Mouse (Mus musculus) liver, embryonic 11.5 days (tissue): ENCODE data around the gene Gm37240. TPM values are rescaled to one million over a fixed set of nuclear protein-coding genes. Genes with fewer than 3 reads are reported as not detected.

Experiments
- ATAC-seq: fragments of 200-750 bp; cut with Nextera tagmentation; replicated peaks from 2 replicates; pipeline ENCODE4 v1.8.0; 2017; ENCODE audit warnings: moderate number of reproducible peaks, mild to moderate bottlenecking, moderate TSS enrichment, moderate library complexity; ENCODE audit not compliant: low FRiP score
- DNase-seq: peaks from one replicate; pipeline ENCODE4 v3.0.0-alpha.2; 2017; ENCODE audit warnings: low spot score
- H3K27ac ChIP-seq: fragments of 300-500 bp; sonication (generic); 2 replicates; pipeline ENCODE4 v1.5.1; 2014; ENCODE audit warnings: mild to moderate bottlenecking, low read depth, low read length, control low read depth
- H3K27me3 ChIP-seq: fragments of 300-500 bp; sonication (generic); replicated peaks from 2 replicates; pipeline ENCODE4 v1.6.1; 2014; ENCODE audit warnings: low read length, mixed read lengths; ENCODE audit not compliant: control insufficient read depth, insufficient read depth
- H3K36me3 ChIP-seq: fragments of 300-500 bp; sonication (generic); 2 replicates; pipeline ENCODE4 v1.6.1; 2014; ENCODE audit warnings: mild to moderate bottlenecking, low read length, moderate library complexity, mixed read lengths; ENCODE audit not compliant: control insufficient read depth, insufficient read depth
- H3K4me1 ChIP-seq: fragments of 300-500 bp; sonication (generic); replicated peaks from 2 replicates; pipeline ENCODE4 v1.6.1; 2014; ENCODE audit warnings: low read length, mixed read lengths; ENCODE audit not compliant: control insufficient read depth, insufficient read depth
- H3K4me2 ChIP-seq: fragments of 300-500 bp; sonication (generic); 2 replicates; pipeline ENCODE4 v1.6.1; 2014; ENCODE audit warnings: mild to moderate bottlenecking, control low read depth, moderate library complexity
- H3K4me3 ChIP-seq: fragments of 300-500 bp; sonication (generic); 2 replicates; pipeline ENCODE4 v1.5.1; 2014; ENCODE audit warnings: low read depth, low read length, control low read depth
- H3K9ac ChIP-seq: fragments of 300-500 bp; sonication (generic); 2 replicates; pipeline ENCODE4 v1.6.1; 2014; ENCODE audit warnings: low read depth, low read length, control low read depth
- H3K9me3 ChIP-seq: fragments of 300-500 bp; sonication (generic); 2 replicates; pipeline ENCODE4 v1.6.1; 2016; ENCODE audit warnings: low read length, inconsistent platforms, mixed read lengths; ENCODE audit not compliant: control insufficient read depth
- WGBS: fragments of 180-500 bp; shearing (Covaris S2); extraction: QIAGEN DNeasy Blood & Tissue Kit; methylation state at CpG from one replicate; pipeline ENCODE4 v1.1.7; 2014; 5-methylcytosine and 5-hydroxymethylcytosine counted together
- polyA plus RNA-seq: library from polyadenylated mRNA; unstranded; fragments of >200 nt; fragmentation: Nextera tagmentation; extraction: Ambion mirVana; gene quantifications from 2 replicates; pipeline ENCODE4 v1.2.1, GENCODE M21; 2014

Gm37240 gene
- polyA plus RNA-seq, 1 experiment from 2014 or later: 1.6 TPM

GRCm38 (mm10) chr3:85423376-85423997 is 463.8 kb downstream of the Gm37240 start:
- no peaks in the 10 kb centered on the region for H3K4me1 ChIP-seq
- 75% methylated on average over 5 of the region's 5 CpGs for WGBS
- H3K9ac ChIP-seq: no peak overlapping the region
- H3K36me3 ChIP-seq: no peaks in the 10 kb centered on the region
- no peak for DNase-seq
- no peaks in the 10 kb centered on the region for H3K27me3 ChIP-seq
- no peaks in the 10 kb centered on the region for H3K9me3 ChIP-seq
- no peak for ATAC-seq
- H3K4me2 ChIP-seq: no peak overlapping the region
- no peak overlapping the region for H3K4me3 ChIP-seq
- H3K27ac ChIP-seq: no peak overlapping the region

DNA sequence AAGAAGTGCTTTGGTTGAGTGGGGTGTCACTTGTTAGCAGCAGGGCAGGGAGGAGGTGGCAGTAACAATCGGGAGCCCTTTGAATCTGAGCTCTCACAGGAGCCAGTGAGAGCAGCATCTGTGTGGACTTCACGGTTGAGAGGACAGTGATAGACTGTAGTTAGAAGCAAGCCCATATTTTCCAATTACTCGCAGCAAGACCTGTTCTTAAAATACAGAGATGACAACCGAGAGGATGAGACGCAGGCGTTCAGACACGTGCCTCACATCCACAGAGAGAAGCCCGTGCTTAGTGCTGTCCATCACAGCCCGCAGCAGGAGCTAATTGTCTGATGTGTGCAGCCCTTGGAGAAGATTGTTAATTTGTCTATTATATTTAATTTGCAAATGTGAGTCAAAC is 465.9 kb downstream of the Gm37240 start:
- Histone ChIP-seq H3K4me3 (no peak overlapping the region), H3K4me1 (no peaks in the 10 kb centered on the region), H3K9me3 (no peaks in the 10 kb centered on the region), H3K27me3 (no peaks in the 10 kb centered on the region), H3K36me3 (no peaks in the 10 kb centered on the region), H3K4me2 (no peak overlapping the region), H3K27ac (no peak overlapping the region), H3K9ac (no peak overlapping the region)
- WGBS: 86% methylated on average over 9 of the region's 9 CpGs
- ATAC-seq (no peak), DNase-seq (no peak)

- Histone ChIP-seq H3K4me1 (no peaks in the 10 kb centered on the region), H3K27ac (no peak overlapping the region), H3K4me2 (no peak overlapping the region), H3K9me3 (no peaks in the 10 kb centered on the region), H3K27me3 (no peaks in the 10 kb centered on the region), H3K4me3 (no peak overlapping the region), H3K36me3 (no peaks in the 10 kb centered on the region), H3K9ac (no peak overlapping the region)
- 75% methylated on average over 4 of the region's 4 CpGs for WGBS
- DNase-seq (no peak), ATAC-seq (no peak)
These were observed 469.7 kb downstream of the Gm37240 start for GRCm38 (mm10) chr3:85417663-85418062.

DNA sequence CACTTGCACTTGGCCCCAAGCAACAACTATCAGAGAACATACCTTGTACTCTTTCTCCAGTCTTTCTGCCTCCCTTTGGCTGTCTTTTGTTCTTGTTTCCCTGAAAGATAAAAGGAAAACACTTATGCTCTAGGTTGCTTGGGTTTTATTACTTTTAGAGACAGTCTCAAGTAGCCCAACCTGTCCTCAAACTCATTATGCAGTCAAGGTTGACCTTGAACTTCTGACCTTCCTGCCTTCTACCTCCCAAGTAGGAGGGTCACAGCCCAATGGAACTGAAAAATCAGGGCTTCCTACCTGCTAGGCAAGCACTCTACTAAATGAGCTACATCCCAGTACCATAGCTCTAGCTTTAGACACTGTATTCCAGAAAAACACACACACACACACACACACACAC is 488.5 kb downstream of the Gm37240 start:
- Histone ChIP-seq H3K4me2 (no peak overlapping the region), H3K4me1 (no peaks in the 10 kb centered on the region), H3K27ac (no peak overlapping the region), H3K4me3 (no peak overlapping the region), H3K36me3 (no peaks in the 10 kb centered on the region), H3K9me3 (no peaks in the 10 kb centered on the region), H3K9ac (no peak overlapping the region), H3K27me3 (no peaks in the 10 kb centered on the region)
- ATAC-seq (no peak), DNase-seq (no peak)

- Histone ChIP-seq H3K4me2 (no peak overlapping the region), H3K27ac (no peak overlapping the region), H3K9ac (no peak overlapping the region), H3K27me3 (no peaks in the 10 kb centered on the region), H3K4me1 (no peaks in the 10 kb centered on the region), H3K9me3 (no peaks in the 10 kb centered on the region), H3K4me3 (no peak overlapping the region), H3K36me3 (no peaks in the 10 kb centered on the region)
- ATAC-seq: no peak
- no peak for DNase-seq
- WGBS: 93% methylated on average over 1 of the region's 1 CpGs
These were observed 488.9 kb downstream of the Gm37240 start for GRCm38 (mm10) chr3:85398483-85398835.

- no peak overlapping the region for H3K4me2 ChIP-seq
- no peaks in the 10 kb centered on the region for H3K4me1 ChIP-seq
These were observed 489.4 kb downstream of the Gm37240 start for GRCm38 (mm10) chr3:85397816-85398482.

DNA sequence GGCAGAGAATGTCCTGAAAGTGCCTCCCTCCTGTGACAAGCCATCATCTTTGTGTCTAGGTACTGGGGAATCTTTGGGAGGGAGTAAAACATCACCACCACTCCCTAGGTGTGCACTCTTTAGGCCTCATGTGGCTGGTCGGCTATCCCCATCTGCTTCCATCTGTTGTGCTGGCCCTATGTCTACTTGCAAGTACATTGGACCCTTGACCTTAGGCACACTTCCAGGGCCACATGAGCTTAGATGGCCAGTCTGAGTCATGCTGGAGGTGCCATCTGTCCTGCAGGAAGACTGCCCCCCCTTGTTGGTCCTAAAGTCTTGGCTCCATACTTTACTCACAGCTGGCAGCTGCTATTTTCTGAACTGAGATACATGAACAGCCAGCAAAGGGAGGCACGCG is 493.9 kb downstream of the Gm37240 start:
- DNase-seq (no peak), ATAC-seq (no peak)
- H3K4me2 ChIP-seq: no peak overlapping the region
- no peaks in the 10 kb centered on the region for H3K4me1 ChIP-seq
- no peak overlapping the region for H3K9ac ChIP-seq
- H3K9me3 ChIP-seq: no peaks in the 10 kb centered on the region
- H3K27ac ChIP-seq: no peak overlapping the region
- no peaks in the 10 kb centered on the region for H3K27me3 ChIP-seq
- no peak overlapping the region for H3K4me3 ChIP-seq
- WGBS: 89% methylated on average over 3 of the region's 3 CpGs
- no peaks in the 10 kb centered on the region for H3K36me3 ChIP-seq

More at GRCm38 (mm10) chr3:85397816-85398482, 489.4 kb downstream of the Gm37240 start:
- no peak overlapping the region for H3K27ac ChIP-seq
- H3K27me3 ChIP-seq: no peaks in the 10 kb centered on the region
- DNase-seq: no peak
- no peaks in the 10 kb centered on the region for H3K36me3 ChIP-seq
- H3K9me3 ChIP-seq: no peaks in the 10 kb centered on the region
- H3K4me3 ChIP-seq: no peak overlapping the region
- H3K9ac ChIP-seq: no peak overlapping the region
- no peak for ATAC-seq

DNA sequence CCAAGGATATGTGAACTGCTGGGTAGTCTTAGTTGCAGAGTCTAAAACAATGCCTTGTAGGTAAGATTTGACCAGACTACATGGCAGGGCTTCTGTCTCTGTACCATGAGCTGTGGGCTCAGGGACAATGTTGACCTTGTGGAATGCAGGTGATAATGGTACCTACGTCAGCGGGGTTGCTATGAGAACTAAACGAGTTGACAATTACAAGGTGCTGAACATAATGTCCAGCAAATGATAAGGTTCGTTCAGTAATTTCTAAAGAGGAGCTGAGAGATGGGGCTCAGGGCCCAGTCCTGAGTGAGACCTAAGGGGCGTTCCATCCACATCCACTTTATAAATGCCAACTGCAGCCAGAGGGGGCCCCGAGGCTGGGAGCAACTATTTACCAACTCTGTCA is 495.6 kb downstream of the Gm37240 start:
- WGBS: 82% methylated on average over 6 of the region's 6 CpGs
- H3K4me1 ChIP-seq: no peaks in the 10 kb centered on the region
- no peak overlapping the region for H3K9ac ChIP-seq
- no peaks in the 10 kb centered on the region for H3K27me3 ChIP-seq
- no peak overlapping the region for H3K4me3 ChIP-seq
- no peaks in the 10 kb centered on the region for H3K9me3 ChIP-seq
- H3K36me3 ChIP-seq: no peaks in the 10 kb centered on the region
- DNase-seq (no peak), ATAC-seq (no peak)
- H3K27ac ChIP-seq: no peak overlapping the region
- no peak overlapping the region for H3K4me2 ChIP-seq

GRCm38 (mm10) chr3:85391111-85391510 is 496.2 kb downstream of the Gm37240 start:
- no peak overlapping the region for H3K27ac ChIP-seq
- no peak for DNase-seq
- no peak for ATAC-seq

More at GRCm38 (mm10) chr3:85391111-85391510, 496.2 kb downstream of the Gm37240 start:
- H3K27me3 ChIP-seq: no peaks in the 10 kb centered on the region
- no peak overlapping the region for H3K9ac ChIP-seq
- H3K4me2 ChIP-seq: no peak overlapping the region
- WGBS: 77% methylated on average over 2 of the region's 2 CpGs
- H3K9me3 ChIP-seq: no peaks in the 10 kb centered on the region
- H3K4me3 ChIP-seq: no peak overlapping the region
- H3K36me3 ChIP-seq: no peaks in the 10 kb centered on the region
- no peaks in the 10 kb centered on the region for H3K4me1 ChIP-seq
